Mouse (Mus musculus): ENCODE measurements at regions not wholly inside any gene's neighbourhood (a gene's known extent, or its start where the extent isn't known, plus 50 kb on each side); places are given as distances from the start of the nearest gene placed in this dataset.

GRCm38 (mm10) chr15:36351693-36352092 is 655.9 kb downstream of the Zfp706 start:
- TF ChIP-seq CTCF (conservative IDR thresholded peaks at IDR 0.05; ENCODE audit: insufficient read depth, insufficient read length, low read depth, low read length) (no peak), POLR2A (IDR thresholded peaks at IDR 0.05; ENCODE audit: low read depth, low read length) (no peak)

Data from kidney, adult 2 months (tissue).